Mouse (Mus musculus): ENCODE measurements at regions not wholly inside any gene's neighbourhood (a gene's known extent, or its start where the extent isn't known, plus 50 kb on each side); places are given as distances from the start of the nearest gene placed in this dataset.

DNA sequence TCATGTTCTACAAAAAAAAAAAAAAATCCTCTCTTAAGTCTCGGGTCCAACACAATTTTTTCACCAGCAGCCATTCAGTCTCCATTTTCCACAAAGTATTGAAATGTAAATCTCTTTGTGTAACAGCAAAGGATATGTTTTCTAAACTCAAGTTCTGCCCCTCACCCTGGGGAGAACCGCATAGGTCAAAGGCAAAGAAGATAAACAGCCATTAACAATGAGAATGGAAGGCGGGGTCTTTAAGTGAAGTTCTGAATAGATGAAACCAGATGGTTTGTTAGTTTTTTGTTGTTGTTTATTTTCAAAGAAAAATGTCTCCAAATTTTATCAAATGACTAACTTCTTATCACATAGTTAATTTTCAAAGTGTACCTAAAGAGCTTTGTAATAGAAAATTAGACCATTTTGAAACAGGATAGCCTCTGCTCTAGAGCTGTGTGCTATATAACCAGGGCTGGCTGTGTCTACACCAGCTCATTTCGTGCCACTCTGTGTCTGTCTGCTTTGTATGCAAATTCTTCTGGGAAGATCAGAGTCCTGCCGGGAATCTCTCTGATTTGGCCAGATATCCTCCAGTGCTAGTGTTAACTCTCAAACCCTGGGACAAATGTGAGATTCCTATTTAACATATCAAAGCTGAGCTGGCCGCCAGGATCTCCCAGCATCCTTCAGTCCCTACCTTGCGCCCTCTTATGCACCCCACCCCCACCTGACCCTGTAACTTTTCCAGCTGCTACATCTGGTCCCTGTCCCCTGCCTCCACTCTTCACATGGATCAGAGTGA is 240.9 kb downstream of the Qk start:
- no peak for ATAC-seq (ENCODE audit: insufficient number of reproducible peaks, insufficient read depth, low FRiP score, low TSS enrichment)

DNA sequence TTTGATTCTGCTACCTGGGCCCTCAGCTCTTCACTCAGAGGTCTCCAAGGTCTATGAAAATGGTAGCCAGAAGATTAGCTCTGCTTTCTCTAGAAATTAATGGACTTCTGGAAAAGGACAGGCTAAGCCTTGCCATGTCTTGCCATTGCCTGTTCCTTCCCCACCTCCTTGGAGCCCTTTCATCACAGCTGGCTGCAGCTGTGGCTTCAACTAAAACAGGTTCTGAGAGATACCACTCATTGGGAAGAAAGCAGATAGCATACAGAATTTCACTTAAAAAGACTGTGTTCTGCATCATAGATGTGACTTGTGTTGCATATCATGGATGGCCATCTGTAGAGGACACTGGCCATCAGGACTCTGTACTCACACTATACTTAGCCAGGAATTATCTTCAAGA is 246.4 kb downstream of the Qk start:
- Histone ChIP-seq H3K4me3 (no peak overlapping the region), H3K4me1 (no peaks in the 10 kb centered on the region), H3K27ac (no peak overlapping the region), H3K9ac (no peak overlapping the region), H3K27me3 (no peaks in the 10 kb centered on the region), H3K4me2 (replicated peaks) (no peak overlapping the region), H3K36me3 (no peaks in the 10 kb centered on the region), H3K9me3 (no peaks in the 10 kb centered on the region)
- no peak for ATAC-seq (ENCODE audit: insufficient number of reproducible peaks, insufficient read depth, low FRiP score, low TSS enrichment)

More for the DNA sequence above, 240.9 kb downstream of the Qk start:
- H3K4me1 ChIP-seq: no peaks in the 10 kb centered on the region
- H3K4me3 ChIP-seq: no peak overlapping the region
- no peak overlapping the region for H3K27ac ChIP-seq
- no peaks in the 10 kb centered on the region for H3K27me3 ChIP-seq
- WGBS: 53% methylated on average over 7 of the region's 7 CpGs
- no peaks in the 10 kb centered on the region for H3K9me3 ChIP-seq
- H3K4me2 ChIP-seq (replicated peaks): no peak overlapping the region
- no peaks in the 10 kb centered on the region for H3K36me3 ChIP-seq
- no peak overlapping the region for H3K9ac ChIP-seq

DNA sequence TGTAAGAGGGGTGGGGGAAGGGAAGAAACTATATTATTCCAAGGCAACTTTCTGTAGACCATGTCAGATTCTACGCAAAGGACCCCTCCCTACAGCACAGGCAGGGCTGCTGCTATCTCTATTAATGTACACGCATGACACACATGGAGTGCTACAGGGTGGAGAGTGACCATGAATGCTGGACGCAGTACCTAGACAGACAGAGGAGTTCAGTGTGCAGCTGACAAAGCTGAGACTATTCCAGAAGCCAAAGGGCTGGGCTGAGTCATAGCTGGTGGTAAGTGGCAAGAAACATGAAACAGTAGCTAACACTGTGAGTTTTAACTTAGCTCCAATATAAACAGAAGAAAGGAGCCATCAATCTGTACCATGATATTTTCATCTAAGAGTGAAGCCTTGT is 250.4 kb downstream of the Qk start:
- Histone ChIP-seq H3K27ac (no peak overlapping the region), H3K4me2 (replicated peaks) (no peak overlapping the region), H3K36me3 (no peaks in the 10 kb centered on the region), H3K9me3 (no peaks in the 10 kb centered on the region), H3K4me1 (no peaks in the 10 kb centered on the region), H3K4me3 (no peak overlapping the region), H3K9ac (no peak overlapping the region), H3K27me3 (no peaks in the 10 kb centered on the region)
- no peak for ATAC-seq (ENCODE audit: insufficient number of reproducible peaks, insufficient read depth, low FRiP score, low TSS enrichment)
- WGBS: 92% methylated on average over 3 of the region's 3 CpGs

DNA sequence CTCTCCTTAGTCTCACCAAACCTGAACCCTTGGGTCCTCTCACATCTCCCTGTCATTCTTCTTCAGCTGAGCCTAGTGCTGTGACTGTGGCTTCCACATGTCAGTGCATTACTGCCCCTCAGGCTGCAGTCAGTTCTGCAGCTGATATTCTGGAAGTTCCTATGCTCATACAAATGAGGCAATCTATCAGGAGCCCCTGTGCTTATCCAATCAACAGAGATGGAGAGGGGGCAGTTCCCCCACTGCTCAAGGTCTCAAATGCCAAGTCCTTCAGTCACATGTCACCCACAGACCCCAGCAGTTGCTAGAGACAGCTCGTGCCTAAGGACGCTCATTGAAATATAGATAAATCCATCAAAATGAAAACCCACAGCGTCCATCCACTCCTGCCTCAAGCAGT is 254.5 kb downstream of the Qk start:
- Histone ChIP-seq H3K9me3 (no peaks in the 10 kb centered on the region), H3K4me2 (replicated peaks) (no peak overlapping the region), H3K36me3 (no peaks in the 10 kb centered on the region), H3K9ac (no peak overlapping the region), H3K4me3 (no peak overlapping the region), H3K27me3 (no peaks in the 10 kb centered on the region), H3K4me1 (no peaks in the 10 kb centered on the region), H3K27ac (no peak overlapping the region)
- WGBS: 84% methylated on average over 3 of the region's 3 CpGs
- ATAC-seq (ENCODE audit: insufficient number of reproducible peaks, insufficient read depth, low FRiP score, low TSS enrichment): no peak

DNA sequence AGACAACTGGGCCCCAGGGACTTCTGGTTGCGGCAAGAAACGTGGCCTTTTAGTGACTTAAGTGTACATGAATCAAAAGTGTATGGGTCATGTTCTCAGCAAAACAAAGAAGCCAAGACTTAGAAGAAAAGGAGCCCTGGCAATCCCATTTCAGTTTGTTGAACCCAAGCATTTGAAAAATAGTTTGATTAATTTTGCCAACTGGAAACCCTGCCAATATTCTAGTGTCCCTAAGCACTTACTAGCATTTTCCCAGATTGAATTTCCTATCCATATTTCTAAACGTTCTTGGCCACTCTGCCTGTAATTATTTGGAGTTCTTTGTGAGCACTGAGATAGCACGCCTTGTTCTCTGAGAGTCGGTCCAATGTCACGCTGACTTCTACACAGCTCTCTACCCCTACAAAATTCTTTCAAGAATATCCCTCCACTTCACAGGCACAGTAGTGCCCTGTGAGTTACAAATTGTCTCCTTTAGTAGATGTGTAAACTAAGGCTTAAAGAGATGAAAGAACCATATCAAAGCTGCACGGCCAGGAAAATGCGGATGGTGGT is 257.0 kb downstream of the Qk start:
- H3K4me1 ChIP-seq: no peaks in the 10 kb centered on the region
- H3K36me3 ChIP-seq: no peaks in the 10 kb centered on the region
- no peaks in the 10 kb centered on the region for H3K27me3 ChIP-seq
- no peak overlapping the region for H3K4me2 ChIP-seq (replicated peaks)
- WGBS: 81% methylated on average over 8 of the region's 8 CpGs
- H3K9ac ChIP-seq: no peak overlapping the region
- no peak for ATAC-seq (ENCODE audit: insufficient number of reproducible peaks, insufficient read depth, low FRiP score, low TSS enrichment)
- no peaks in the 10 kb centered on the region for H3K9me3 ChIP-seq
- H3K4me3 ChIP-seq: no peak overlapping the region
- no peak overlapping the region for H3K27ac ChIP-seq

DNA sequence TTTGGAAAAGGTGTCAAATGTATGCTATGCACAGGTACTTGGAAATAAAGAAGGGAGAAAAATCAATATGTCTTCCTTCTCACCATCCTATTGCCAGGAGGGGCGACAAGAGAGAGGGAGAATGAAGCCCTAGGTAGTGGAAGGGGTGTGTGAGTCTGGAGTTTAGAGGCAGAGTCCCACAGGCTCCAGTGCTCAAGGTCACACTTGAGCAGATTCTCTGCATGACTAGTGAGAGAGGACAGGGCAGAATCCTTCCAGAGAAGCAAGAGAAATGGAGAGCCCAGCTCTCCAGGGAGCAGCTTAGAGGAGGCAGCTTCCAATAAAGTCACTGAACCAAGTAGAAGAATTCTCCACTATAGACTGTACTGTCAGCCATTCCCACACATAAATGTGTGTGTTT is 261.9 kb downstream of the Qk start:
- no peak overlapping the region for H3K4me3 ChIP-seq
- no peak overlapping the region for H3K9ac ChIP-seq
- H3K9me3 ChIP-seq: no peaks in the 10 kb centered on the region
- no peak overlapping the region for H3K4me2 ChIP-seq (replicated peaks)
- no peaks in the 10 kb centered on the region for H3K4me1 ChIP-seq
- ATAC-seq (ENCODE audit: insufficient number of reproducible peaks, insufficient read depth, low FRiP score, low TSS enrichment): no peak
- no peak overlapping the region for H3K27ac ChIP-seq
- no peaks in the 10 kb centered on the region for H3K27me3 ChIP-seq
- WGBS: 54% methylated on average over 1 of the region's 1 CpGs
- H3K36me3 ChIP-seq: no peaks in the 10 kb centered on the region

DNA sequence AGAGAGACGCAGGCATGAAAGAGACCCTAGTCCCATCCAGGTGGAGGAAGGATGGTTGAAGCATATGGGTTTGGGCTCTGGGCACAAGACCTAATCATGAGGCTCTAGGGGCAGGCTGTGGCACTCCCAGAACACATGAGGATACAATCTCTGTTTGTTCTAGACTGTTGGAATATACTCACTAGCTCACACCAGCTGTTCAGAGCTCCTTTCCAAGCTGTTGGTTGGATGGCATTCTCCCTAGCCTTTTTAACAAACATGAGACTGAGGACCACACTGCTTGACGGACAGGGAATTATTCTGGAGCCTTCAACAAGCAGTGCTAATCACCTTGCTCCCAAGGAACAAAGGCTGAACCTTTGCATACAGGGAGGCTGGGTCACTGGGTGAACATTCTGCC is 263.6 kb downstream of the Qk start:
- no peak overlapping the region for H3K27ac ChIP-seq
- H3K36me3 ChIP-seq: no peaks in the 10 kb centered on the region
- no peak overlapping the region for H3K9ac ChIP-seq
- H3K4me2 ChIP-seq (replicated peaks): no peak overlapping the region
- no peaks in the 10 kb centered on the region for H3K27me3 ChIP-seq
- H3K9me3 ChIP-seq: no peaks in the 10 kb centered on the region
- 85% methylated on average over 2 of the region's 2 CpGs for WGBS
- H3K4me1 ChIP-seq: no peaks in the 10 kb centered on the region
- H3K4me3 ChIP-seq: no peak overlapping the region
- ATAC-seq (ENCODE audit: insufficient number of reproducible peaks, insufficient read depth, low FRiP score, low TSS enrichment): no peak

DNA sequence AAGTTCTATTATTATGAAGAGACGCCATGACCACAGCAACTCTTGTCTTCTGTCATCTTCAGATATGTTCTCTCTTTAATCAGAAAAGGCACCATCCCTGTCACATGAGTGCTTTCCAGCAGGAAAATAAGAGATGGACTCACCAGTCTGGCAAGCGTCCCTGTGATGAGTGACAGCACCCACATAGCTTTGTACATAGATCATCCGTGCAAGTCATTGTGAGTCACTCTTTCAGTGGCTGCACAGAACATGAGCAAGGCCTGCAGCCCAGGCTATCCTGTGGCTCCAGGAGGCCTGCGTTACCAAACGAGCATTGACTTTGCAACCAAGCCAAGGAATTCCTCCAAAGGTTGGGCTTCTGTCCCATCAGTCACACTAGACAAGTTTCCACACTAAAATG is 265.3 kb downstream of the Qk start:
- Histone ChIP-seq H3K9ac (no peak overlapping the region), H3K4me2 (replicated peaks) (no peak overlapping the region), H3K4me3 (no peak overlapping the region), H3K27ac (no peak overlapping the region), H3K9me3 (no peaks in the 10 kb centered on the region), H3K36me3 (no peaks in the 10 kb centered on the region), H3K4me1 (no peaks in the 10 kb centered on the region), H3K27me3 (no peaks in the 10 kb centered on the region)
- no peak for ATAC-seq (ENCODE audit: insufficient number of reproducible peaks, insufficient read depth, low FRiP score, low TSS enrichment)
- WGBS: 89% methylated on average over 5 of the region's 5 CpGs

DNA sequence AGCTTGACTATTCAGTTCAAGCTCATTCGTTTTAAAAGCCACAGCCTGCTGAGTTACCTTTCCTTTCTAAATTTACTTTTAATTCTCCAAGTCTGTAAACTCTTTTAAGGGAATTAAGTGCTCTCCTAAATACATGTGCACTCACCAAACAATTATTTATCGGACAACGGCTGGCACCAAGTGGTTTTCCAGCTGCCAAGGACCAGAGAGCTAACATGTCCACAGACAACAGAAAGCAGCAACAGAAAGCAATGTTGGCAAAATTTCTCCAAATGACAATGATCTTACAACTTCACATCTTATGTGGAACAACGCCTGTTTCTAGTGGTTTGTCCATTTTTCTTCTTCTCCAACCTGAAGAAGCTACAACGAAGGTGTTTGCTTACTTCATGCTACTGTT is 275.3 kb downstream of the Qk start:
- no peak for ATAC-seq (ENCODE audit: insufficient number of reproducible peaks, insufficient read depth, low FRiP score, low TSS enrichment)
- Histone ChIP-seq H3K4me3 (no peak overlapping the region), H3K27me3 (no peaks in the 10 kb centered on the region), H3K27ac (no peak overlapping the region), H3K4me1 (no peaks in the 10 kb centered on the region), H3K9ac (no peak overlapping the region), H3K4me2 (replicated peaks) (no peak overlapping the region), H3K9me3 (no peaks in the 10 kb centered on the region), H3K36me3 (no peaks in the 10 kb centered on the region)
- WGBS: 80% methylated on average over 5 of the region's 5 CpGs

DNA sequence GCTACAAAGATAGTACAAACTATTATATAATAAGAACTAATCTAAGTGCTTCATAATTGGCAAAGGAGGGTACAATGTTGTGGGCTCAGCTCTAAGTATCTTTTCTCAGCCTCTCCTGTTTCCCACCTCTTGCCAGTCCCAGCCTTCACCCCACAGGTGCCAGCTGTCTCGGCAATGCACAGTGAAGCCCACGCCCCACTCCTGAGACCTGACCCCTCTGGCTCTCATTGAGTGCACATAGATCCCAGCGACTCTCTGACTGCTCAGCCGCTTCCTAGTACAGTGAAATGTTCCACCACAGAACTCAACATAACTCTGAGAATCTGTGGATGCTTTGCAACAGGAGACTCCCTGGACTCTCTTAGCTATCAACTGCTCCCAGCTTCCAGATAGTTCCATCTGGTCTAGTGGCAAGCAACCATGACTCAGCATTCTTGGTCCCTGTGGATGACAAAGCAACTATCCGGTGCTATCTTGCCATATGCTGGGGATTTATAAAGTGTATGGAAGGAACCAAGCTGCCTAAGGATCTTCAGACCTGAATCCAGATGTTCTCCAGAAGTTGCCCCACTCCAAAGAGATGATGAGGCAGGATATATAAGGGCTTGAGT is 277.5 kb downstream of the Qk start:
- ATAC-seq (ENCODE audit: insufficient number of reproducible peaks, insufficient read depth, low FRiP score, low TSS enrichment): no peak
- no peaks in the 10 kb centered on the region for H3K4me1 ChIP-seq
- no peak overlapping the region for H3K4me3 ChIP-seq
- H3K9me3 ChIP-seq: no peaks in the 10 kb centered on the region
- H3K27ac ChIP-seq: no peak overlapping the region
- H3K4me2 ChIP-seq (replicated peaks): no peak overlapping the region
- 88% methylated on average over 5 of the region's 5 CpGs for WGBS
- H3K36me3 ChIP-seq: no peaks in the 10 kb centered on the region
- H3K27me3 ChIP-seq: no peaks in the 10 kb centered on the region
- H3K9ac ChIP-seq: no peak overlapping the region

DNA sequence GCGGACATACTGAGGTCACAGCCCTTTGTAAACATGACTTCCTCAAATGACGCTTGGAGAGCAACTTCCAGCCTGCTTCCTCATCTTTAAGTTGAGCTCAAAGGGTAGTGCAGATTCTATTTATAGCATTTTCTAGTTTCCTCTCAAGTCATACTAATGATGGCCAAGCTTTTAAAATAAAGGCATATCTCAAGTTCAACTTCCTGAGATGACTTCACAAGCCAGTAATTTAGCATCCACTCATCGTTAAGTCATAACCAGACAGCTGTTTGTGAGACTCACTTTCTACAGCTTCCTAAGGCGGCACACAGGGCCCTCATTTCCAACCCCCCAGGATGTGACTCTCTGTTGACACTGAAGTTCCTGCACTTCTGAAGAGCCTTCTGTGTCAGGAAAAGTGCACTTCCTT is 278.7 kb downstream of the Qk start:
- no peaks in the 10 kb centered on the region for H3K27me3 ChIP-seq
- H3K4me3 ChIP-seq: no peak overlapping the region
- no peak overlapping the region for H3K9ac ChIP-seq
- no peak overlapping the region for H3K4me2 ChIP-seq (replicated peaks)
- H3K36me3 ChIP-seq: no peaks in the 10 kb centered on the region
- no peaks in the 10 kb centered on the region for H3K9me3 ChIP-seq
- no peak overlapping the region for H3K27ac ChIP-seq
- no peaks in the 10 kb centered on the region for H3K4me1 ChIP-seq
- no peak for ATAC-seq (ENCODE audit: insufficient number of reproducible peaks, insufficient read depth, low FRiP score, low TSS enrichment)
- WGBS: 67% methylated on average over 4 of the region's 4 CpGs

DNA sequence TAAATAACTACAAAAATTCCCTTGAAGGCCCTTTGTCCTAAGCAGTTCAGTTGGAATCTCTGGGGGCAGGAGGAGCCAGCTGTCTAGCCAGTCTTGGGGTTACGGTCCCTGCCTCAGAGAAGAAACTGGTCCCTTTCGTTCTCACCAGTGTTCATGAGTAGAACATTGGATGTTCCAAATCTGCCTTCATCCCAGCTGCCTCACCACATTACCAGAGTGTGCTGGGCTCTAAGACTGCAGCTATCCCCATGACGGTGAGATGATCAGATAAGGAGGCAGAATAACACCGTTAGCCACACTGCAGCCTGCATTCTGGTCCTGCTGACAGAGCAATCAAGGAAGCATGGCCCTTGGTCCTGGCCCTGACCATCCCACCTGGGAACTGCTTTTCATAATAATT is 279.3 kb downstream of the Qk start:
- Histone ChIP-seq H3K27me3 (no peaks in the 10 kb centered on the region), H3K27ac (no peak overlapping the region), H3K4me2 (replicated peaks) (no peak overlapping the region), H3K9me3 (no peaks in the 10 kb centered on the region), H3K4me1 (no peaks in the 10 kb centered on the region), H3K4me3 (no peak overlapping the region), H3K9ac (no peak overlapping the region), H3K36me3 (no peaks in the 10 kb centered on the region)
- 56% methylated on average over 4 of the region's 4 CpGs for WGBS
- ATAC-seq (ENCODE audit: insufficient number of reproducible peaks, insufficient read depth, low FRiP score, low TSS enrichment): no peak
